Mouse (Mus musculus) small intestine, adult 2 months (tissue): ENCODE measurements at regions not wholly inside any gene's neighbourhood (a gene's known extent, or its start where the extent isn't known, plus 50 kb on each side); places are given as distances from the start of the nearest gene placed in this dataset.

ENCODE experiments used
- CTCF ChIP-seq: fragments of 200-500 bp; IDR thresholded peaks from 2 replicates; pipeline ENCODE4 v1.5.1; 2012; ENCODE audit warnings: low read depth, mild to moderate bottlenecking, control low read depth, inconsistent platforms, low read length, moderate library complexity, mixed read lengths; ENCODE audit not compliant: insufficient replicate concordance, insufficient read length; ENCODE audit errors: extremely low read depth
- POLR2A ChIP-seq: fragments of 200-500 bp; IDR thresholded peaks from 2 replicates; pipeline ENCODE4 v1.6.1; 2012; ENCODE audit warnings: low read depth, mild to moderate bottlenecking, control low read depth, inconsistent platforms, low read length, moderate library complexity

DNA sequence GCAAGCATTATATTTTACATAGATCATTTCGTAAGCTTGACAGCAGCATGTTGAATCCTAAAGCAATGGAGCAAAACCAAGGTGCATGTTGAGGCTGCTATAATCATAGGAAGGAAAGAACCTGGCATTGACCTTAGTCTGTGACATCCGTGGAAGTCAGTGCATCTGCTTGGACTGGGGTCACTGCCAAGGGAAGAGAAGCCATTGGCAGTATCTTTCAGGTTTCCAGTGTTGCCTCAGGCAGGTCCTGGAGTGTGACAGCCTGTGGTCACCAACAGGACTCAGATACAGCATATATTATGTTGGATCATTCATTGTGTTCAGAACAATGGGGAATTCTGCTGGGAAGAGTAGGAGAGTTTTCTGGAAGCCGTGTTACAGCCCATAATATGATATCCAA, 535.8 kb upstream of the Auts2 start:
- TF ChIP-seq POLR2A (no peak), CTCF (no peak)
